Mouse (Mus musculus) thymus, postnatal 14 days (tissue): Measurements from ENCODE around the gene Vash1.

Experiments used
- DNase-seq: peaks from one replicate; pipeline ENCODE4 v3.0.0; 2021

Vash1 gene

GRCm38 (mm10) chr12:86678591-86679545, at the start of gene Vash1:
Gene Vash1 (plus strand): TSS chr12:86678700.
- peak; percentile 67 for DNase-seq

GRCm38 (mm10) chr12:86628783-86629172, 49.7 kb upstream of the Vash1 start:
- DNase-seq = no peak

GRCm38 (mm10) chr12:86641763-86642162, 36.7 kb upstream of the Vash1 start:
- peak; percentile 20 for DNase-seq

GRCm38 (mm10) chr12:86644512-86645273, 33.8 kb upstream of the Vash1 start:
- DNase-seq = no peak

- no peak for DNase-seq
Measured at GRCm38 (mm10) chr12:86645494-86645893, 33.0 kb upstream of the Vash1 start.

GRCm38 (mm10) chr12:86646831-86647230, 31.7 kb upstream of the Vash1 start:
- DNase-seq = no peak

GRCm38 (mm10) chr12:86647279-86647678, 31.2 kb upstream of the Vash1 start:
- DNase-seq = no peak

GRCm38 (mm10) chr12:86647736-86648135, 30.8 kb upstream of the Vash1 start:
- no peak for DNase-seq

- DNase-seq = no peak
Measured at GRCm38 (mm10) chr12:86648489-86648888, 30.0 kb upstream of the Vash1 start.

- no peak for DNase-seq
Measured at GRCm38 (mm10) chr12:86651301-86651860, 27.1 kb upstream of the Vash1 start.

- DNase-seq = no peak
Measured at GRCm38 (mm10) chr12:86652570-86653041, 25.9 kb upstream of the Vash1 start.

GRCm38 (mm10) chr12:86659447-86659968, 19.0 kb upstream of the Vash1 start:
- peak; percentile 56 for DNase-seq

- no peak for DNase-seq
Measured at GRCm38 (mm10) chr12:86660466-86660865, 18.0 kb upstream of the Vash1 start.

- DNase-seq = no peak
Measured at GRCm38 (mm10) chr12:86665656-86666055, 12.8 kb upstream of the Vash1 start.

- DNase-seq = no peak
Measured at GRCm38 (mm10) chr12:86668404-86668803, 10.1 kb upstream of the Vash1 start.

- no peak for DNase-seq
Measured at GRCm38 (mm10) chr12:86672105-86672504, 6.4 kb upstream of the Vash1 start.

GRCm38 (mm10) chr12:86672507-86672906, 6.0 kb upstream of the Vash1 start:
- no peak for DNase-seq

- DNase-seq = no peak
Measured at GRCm38 (mm10) chr12:86679546-86679930, 1.0 kb downstream of the Vash1 start.

GRCm38 (mm10) chr12:86679991-86680491, 1.5 kb downstream of the Vash1 start:
- no peak for DNase-seq

GRCm38 (mm10) chr12:86680591-86681193, 2.2 kb downstream of the Vash1 start:
- no peak for DNase-seq

- DNase-seq = no peak
Measured at GRCm38 (mm10) chr12:86681626-86682025, 3.1 kb downstream of the Vash1 start.

- DNase-seq = no peak
Measured at GRCm38 (mm10) chr12:86682178-86682577, 3.7 kb downstream of the Vash1 start.
